Mouse (Mus musculus) kidney, adult 9 months (tissue): ENCODE data around the gene Myrf.

Experiments
- DNase-seq: peaks from one replicate; pipeline ENCODE4 v3.0.0; 2022

The Myrf gene

GRCm38 (mm10) chr19:10204616-10205001 is 35.9 kb downstream of the Myrf start:
- DNase-seq, result peak; percentile 71

GRCm38 (mm10) chr19:10203848-10204615 is 36.5 kb downstream of the Myrf start, which contains the start of the genes Tmem258 and Fen1:
Tmem258 (plus strand) TSS chr19:10204014.
Fen1 (minus strand) TSS chr19:10204169.
- DNase-seq, result peak; percentile 95

- DNase-seq, result no peak
Measured at GRCm38 (mm10) chr19:10203146-10203847, 37.3 kb downstream of the Myrf start.

GRCm38 (mm10) chr19:10198723-10199122 is 41.8 kb downstream of the Myrf start:
- peak; percentile 84 for DNase-seq

GRCm38 (mm10) chr19:10198286-10198685 is 42.3 kb downstream of the Myrf start:
- no peak for DNase-seq

GRCm38 (mm10) chr19:10197130-10197529 is 43.4 kb downstream of the Myrf start:
- DNase-seq, result no peak

GRCm38 (mm10) chr19:10195252-10195651 is 45.3 kb downstream of the Myrf start:
- DNase-seq, result peak; percentile 86

GRCm38 (mm10) chr19:10194337-10194736 is 46.2 kb downstream of the Myrf start:
- DNase-seq, result no peak

GRCm38 (mm10) chr19:10191326-10191725 is 49.2 kb downstream of the Myrf start:
- DNase-seq, result no peak

GRCm38 (mm10) chr19:10190796-10191195 is 49.8 kb downstream of the Myrf start:
- peak; percentile 83 for DNase-seq

GRCm38 (mm10) chr19:10189940-10190339 is 50.6 kb downstream of the Myrf start:
- no peak for DNase-seq

GRCm38 (mm10) chr19:10189022-10189421 is 51.5 kb downstream of the Myrf start:
- DNase-seq, result peak; percentile 52

GRCm38 (mm10) chr19:10188281-10188811 is 52.2 kb downstream of the Myrf start:
- peak; percentile 95 for DNase-seq

GRCm38 (mm10) chr19:10186569-10186968 is 54.0 kb downstream of the Myrf start:
- DNase-seq, result no peak

GRCm38 (mm10) chr19:10185876-10186275 is 54.7 kb downstream of the Myrf start:
- no peak for DNase-seq

GRCm38 (mm10) chr19:10184096-10184495 is 56.5 kb downstream of the Myrf start:
- DNase-seq, result no peak

- peak; percentile 74 for DNase-seq
Measured at GRCm38 (mm10) chr19:10183299-10183983, 57.1 kb downstream of the Myrf start.

GRCm38 (mm10) chr19:10182670-10183298 is 57.8 kb downstream of the Myrf start, which contains the start of gene Fads1:
Fads1 (plus strand) TSS chr19:10182888.
- peak; percentile 92 for DNase-seq

GRCm38 (mm10) chr19:10182142-10182541 is 58.4 kb downstream of the Myrf start:
- DNase-seq, result no peak

- DNase-seq, result no peak
Measured at GRCm38 (mm10) chr19:10181225-10181624, 59.3 kb downstream of the Myrf start.

GRCm38 (mm10) chr19:10176941-10177372 is 63.6 kb downstream of the Myrf start:
- DNase-seq, result peak; percentile 46

- DNase-seq, result no peak
Measured at GRCm38 (mm10) chr19:10176477-10176876, 64.1 kb downstream of the Myrf start.

GRCm38 (mm10) chr19:10174956-10175355 is 65.6 kb downstream of the Myrf start:
- no peak for DNase-seq
